Mouse (Mus musculus) MEL (cell line): ENCODE measurements at regions not wholly inside any gene's neighbourhood (a gene's known extent, or its start where the extent isn't known, plus 50 kb on each side); places are given as distances from the start of the nearest gene placed in this dataset.

ENCODE experiments used
- ELF1 ChIP-seq: IDR thresholded peaks from 2 replicates; pipeline ENCODE4 v1.6.1; 2014; ENCODE audit warnings: low read depth, mild to moderate bottlenecking, inconsistent platforms, low read length, improper control_type of control experiment, moderate library complexity
- POLR2A ChIP-seq, 2 experiments: IDR thresholded peaks; 2 replicates each; pipeline ENCODE4 v1.6.1; 2011 to 2012; ENCODE audit warnings: low read length in 2 of 2, mild to moderate bottlenecking in 2 of 2, control low read depth in 1 of 2, improper control_type of control experiment in 1 of 2, low read depth in 1 of 2, moderate library complexity in 1 of 2; ENCODE audit not compliant: control insufficient read depth in 1 of 2, insufficient read depth in 1 of 2, poor library complexity in 1 of 2
- SIN3A ChIP-seq: IDR thresholded peaks from 2 replicates; pipeline ENCODE4 v1.6.1; 2012; ENCODE audit warnings: low read length, improper control_type of control experiment, inconsistent platforms
- UBTF ChIP-seq: IDR thresholded peaks from 2 replicates; pipeline ENCODE4 v1.6.1; 2012; ENCODE audit warnings: low read depth, mild to moderate bottlenecking, inconsistent platforms, low read length, improper control_type of control experiment, moderate library complexity, borderline replicate concordance; ENCODE audit not compliant: insufficient read depth
- ZKSCAN1 ChIP-seq: IDR thresholded peaks from 2 replicates; pipeline ENCODE4 v1.6.1; 2012; ENCODE audit warnings: low read depth, mild to moderate bottlenecking, inconsistent platforms, low read length, improper control_type of control experiment, moderate library complexity

- TF ChIP-seq SIN3A: no peak
- no peak for TF ChIP-seq POLR2A (IDR thresholded peaks at IDR 0.05; ENCODE audit: control insufficient read depth in 1 of 2, insufficient read depth in 1 of 2, low read depth in 1 of 2, low read length in 2 of 2, poor library complexity in 1 of 2)
- no peak for TF ChIP-seq ELF1
- TF ChIP-seq UBTF: no peak
- TF ChIP-seq ZKSCAN1: no peak
These were observed 781.2 kb upstream of the Flrt2 start for GRCm38 (mm10) chr12:94910816-94911215.
